Mouse (Mus musculus): Measurements from ENCODE around the gene AY074887.
"Not testable (repeated sequence)": the region's sequence is repeated elsewhere in the genome, so short reads cannot be mapped to it uniquely, and the experiment has no call there.

The AY074887 gene

DNA sequence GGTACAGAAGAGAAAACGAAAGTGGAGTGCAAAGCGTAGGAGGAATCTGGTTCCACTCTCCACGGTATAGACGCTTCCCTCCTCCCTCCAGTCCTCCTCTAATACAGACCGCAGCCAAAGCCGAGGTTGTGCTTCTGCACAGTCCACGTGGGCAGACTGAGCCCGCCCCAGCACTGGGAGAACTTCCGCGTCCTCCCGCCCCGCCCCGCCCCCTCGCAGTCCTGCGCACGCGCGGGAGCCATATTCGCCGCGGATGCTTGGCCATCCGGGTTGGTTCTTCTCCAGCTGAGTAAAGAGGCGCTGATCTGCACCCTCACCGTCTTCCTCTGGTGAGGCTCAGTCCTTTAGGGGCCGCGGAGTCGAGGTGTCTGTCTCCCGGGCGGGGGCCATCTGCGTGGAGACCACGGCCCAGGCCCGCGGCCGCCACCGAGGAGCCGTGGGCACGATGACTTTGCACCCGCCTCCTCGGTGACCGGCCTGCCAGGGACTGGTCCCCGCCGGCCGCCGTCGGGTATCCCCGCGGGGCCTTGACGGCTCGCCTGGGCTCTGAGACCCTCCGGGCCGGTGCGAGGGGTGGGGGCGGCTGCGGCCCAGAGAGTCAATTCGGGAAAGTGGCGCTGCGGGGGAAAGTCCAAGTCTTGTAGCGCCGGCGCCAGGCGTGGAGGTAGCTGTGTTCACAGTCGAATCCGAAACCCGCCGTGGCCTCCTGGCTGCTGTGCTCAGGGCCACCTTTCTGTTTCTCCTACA lies at the start of gene AY074887, which contains the start of gene Psma4:
TSS of gene AY074887 (minus strand) at position 424 of the 747 bp plus-strand sequence.
TSS of gene Psma4 (plus strand) at position 216 of the 747 bp plus-strand sequence.
- peak; percentile 90 for DNase-seq

DNA sequence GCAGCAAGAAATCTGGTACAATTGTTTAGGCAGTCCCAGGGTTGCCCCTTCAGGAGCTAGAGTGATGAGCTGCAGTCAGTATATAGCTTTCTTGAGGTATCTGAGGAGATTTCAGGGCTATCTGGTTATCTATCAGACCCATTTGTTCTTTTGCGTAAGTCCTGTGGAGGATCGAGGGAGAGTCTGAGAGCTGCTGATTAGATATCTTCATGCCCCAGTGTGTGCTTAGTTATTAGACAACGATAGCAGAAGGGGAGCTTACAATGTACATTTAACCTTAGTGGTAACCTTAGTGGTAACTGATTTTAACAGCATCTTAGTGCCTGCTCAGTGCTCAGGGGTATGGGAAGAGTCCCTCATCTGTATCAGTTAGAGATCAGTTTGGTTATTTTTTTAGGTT lies 44.8 kb upstream of the AY074887 start:
- no peak for DNase-seq

DNA sequence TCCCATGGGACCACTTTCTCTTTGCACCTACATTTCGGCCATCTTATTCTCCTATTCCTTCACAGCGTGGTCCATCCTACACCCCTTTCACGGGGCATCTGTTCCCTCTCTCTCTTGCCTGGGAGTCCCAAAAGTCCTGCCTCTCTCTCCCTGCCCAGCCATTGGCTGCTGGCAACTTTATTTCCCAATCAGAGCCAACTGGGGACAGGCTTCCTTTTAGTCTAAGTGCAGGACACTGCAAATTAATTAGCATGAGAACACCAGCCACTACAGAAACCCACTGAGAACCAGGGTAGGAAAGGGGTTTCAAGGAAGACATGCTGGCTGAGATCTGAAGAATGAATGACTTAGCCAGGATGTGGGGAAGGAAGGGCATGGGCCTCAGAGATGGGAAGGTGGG lies 43.6 kb upstream of the AY074887 start:
- DNase-seq = no peak

DNA sequence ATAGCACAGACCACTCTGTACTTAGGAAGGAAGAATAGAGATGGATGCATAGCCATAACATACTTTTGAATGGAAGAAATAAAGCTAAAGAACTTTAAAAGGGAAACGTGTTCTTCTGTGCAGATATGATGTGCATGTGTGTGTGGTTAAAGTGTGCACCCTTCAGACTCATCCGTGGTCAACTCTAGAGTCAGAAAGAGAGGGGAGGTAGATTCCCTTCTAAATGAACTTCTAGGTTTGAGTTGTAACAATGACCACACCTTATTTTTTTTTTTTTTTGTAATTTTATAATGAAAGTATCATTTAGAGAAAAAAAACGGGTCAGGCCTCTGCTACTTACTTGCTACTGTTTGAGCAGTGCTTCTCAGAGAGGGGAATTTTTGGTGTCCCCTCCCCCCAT lies 39.6 kb upstream of the AY074887 start:
- no peak for DNase-seq

DNA sequence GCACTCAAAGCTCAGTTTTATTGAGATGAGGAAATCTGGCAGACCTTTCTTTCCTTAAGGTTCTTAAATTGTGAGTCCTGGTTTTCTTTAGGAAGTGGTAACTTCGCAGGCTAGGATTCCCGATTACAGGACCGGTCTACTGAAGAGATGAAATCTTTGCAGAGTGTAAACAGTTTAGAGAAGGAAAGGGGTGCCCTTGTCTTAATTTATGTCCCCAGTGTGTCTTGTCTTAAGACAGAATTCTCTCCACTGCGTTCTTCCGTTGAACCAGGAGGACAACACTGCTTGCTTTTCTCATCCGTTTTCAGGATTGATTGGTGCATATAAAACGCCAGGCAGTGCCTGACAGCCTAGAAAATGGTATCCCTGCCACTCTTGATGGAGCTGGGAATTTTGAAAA lies 31.6 kb upstream of the AY074887 start:
- no peak for DNase-seq

DNA sequence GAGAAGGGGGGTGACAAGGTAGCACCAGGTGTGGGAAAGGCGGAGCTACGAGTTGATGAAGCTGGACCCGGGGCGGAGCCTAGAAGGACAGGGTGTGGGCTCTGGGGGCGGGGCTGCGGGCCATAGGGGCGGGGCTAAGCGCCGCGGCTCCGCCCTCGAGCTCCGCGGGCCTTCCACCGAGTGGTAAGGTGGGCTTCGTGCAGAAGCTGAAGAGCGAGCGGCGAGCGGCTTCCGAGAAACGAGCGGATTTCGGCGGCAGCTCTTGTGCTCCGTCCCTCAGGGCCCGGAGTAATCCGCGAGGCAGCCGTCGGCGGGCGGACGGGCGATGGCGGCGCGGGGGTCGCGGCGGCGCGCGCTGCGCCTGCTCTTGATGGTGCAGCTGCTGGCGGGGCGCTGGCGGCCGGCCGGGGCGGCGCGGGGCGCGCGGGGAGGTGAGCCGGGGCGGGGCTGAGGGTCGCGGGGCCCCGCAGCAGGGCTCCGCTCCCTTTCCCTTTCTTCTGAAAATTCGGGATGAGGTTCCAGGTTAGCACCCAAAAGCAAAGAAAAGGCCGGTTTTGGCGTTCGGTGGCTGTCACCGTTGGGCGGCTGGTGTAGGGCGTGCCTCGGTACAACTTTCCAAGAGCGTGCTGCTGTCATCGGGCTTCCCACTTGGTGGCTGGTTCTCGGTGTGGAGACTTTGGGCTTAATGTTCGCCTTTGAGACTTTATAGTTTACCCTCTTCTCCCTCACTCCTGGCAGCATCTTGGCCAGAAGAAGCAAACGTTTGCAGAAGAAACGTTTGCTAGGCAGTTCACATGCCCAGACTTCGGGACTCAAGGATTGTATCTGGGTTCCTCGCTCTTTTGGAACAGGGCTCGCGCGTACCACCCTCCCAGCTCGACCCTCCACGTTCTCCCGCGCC lies 30.7 kb upstream of the AY074887 start:
- DNase-seq = peak; percentile 20

DNA sequence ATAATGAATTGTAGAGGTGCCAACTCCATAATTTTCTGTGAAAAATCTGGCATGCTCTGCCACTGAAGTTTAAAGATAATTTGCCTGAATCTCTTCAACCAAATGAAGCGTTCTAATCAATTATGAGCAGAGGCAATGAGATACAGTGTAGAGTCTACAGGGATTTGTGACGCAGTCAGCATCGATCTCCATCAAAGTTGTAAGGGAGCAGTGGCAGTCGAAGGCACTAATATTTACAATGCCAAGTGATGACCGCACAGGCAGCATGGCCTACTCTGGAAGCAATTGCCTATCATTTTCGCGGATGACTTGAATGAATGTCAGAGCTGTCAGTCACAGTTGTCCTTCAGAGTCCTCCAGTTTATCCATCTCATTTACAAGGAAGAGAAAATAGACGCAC lies 29.9 kb upstream of the AY074887 start, which contains the start of gene Chrna5:
TSS of gene Chrna5 (plus strand) at position 207 of the 400 bp plus-strand sequence.
- no peak for DNase-seq

DNA sequence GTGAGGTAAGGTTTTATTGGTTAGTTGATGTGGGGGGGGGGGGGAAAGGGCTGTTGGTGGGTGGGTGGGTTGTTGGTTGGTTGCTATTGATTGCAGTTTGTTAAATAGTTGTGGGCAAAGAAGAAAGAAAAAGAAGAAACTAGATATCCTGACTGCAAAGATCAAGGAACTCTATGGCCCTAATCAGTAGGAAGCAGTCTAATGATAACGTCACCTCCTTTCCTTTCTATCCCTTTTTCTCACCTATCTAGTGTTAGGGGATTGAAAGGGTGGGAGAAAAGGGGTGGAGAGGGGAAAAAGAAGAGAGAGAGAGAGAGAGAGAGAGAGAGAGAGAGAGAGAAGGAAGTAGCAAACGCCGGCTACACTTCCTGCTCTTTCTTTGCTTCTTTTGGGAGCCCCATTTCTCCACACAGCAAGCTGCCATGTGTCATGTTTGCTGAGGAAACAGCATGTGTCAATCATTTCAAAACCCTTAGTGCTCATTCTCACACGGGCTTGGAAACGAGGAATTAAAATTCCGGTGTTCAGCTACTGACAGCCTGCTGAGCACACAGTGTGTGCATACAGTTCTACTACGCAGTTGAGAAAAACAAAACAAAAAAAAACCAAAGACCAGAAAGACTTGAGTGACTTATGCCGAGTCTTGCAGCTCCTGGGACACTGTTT lies 19.3 kb upstream of the AY074887 start:
- DNase-seq = no peak

DNA sequence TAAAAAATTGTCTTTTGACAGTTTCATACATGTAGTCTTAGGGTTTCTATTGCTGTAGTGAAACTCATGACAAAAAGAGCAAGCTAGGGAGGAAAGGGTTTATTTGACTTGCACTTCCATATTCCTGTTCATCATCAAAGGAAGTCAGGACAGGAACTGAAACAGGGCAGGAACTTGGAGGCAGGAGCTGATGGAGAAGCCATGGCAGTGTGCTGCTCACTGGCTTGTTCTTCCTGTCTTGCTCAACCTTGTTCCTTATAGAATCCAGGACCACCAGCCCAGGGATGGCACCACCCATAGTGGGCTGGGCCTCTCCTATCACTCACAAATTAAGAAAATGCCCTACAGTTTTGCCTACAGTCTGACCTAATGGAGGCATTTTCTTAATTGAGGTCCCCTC lies 12.9 kb upstream of the AY074887 start:
- DNase-seq = no peak

DNA sequence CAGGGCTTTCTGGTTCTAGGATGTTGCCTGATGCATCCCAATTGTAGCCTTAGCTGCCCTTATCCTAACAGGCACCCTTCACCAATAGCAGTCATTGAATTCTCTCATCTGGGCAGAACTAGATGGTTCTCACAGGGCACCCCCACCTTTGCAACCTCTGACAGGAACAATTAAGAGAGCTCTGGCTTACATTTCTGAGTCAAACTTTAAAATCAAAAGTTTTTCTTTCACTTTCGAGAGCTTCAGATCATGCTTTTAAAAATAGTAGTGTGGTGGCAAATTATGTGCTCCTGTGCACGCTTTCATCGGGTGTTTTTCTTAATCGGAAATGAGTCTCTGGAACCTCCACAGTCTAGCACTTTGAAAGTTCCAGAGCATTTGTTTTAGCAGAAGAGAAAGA lies 10.3 kb upstream of the AY074887 start:
- no peak for DNase-seq

DNA sequence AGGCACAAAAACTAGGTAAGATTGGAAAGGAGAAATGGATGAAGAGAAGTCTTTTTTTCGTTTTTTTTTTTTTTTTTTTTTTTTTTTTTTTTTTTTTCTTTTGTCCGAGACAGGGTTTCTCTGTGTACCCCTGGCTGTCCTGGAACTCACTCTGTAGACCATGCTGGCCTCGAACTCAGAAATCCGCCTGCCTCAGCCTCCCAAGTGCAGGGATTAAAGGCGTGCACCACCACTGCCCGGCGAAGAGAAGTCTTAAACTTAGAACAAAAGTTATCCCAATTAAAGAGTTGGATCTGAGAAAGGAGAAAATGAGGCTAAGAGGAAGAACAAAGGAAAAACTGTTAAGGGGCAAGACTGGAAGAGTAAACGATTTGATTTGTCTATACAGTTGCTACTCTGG lies 636 bp downstream of the AY074887 start:
- not testable (repeated sequence) for DNase-seq

DNA sequence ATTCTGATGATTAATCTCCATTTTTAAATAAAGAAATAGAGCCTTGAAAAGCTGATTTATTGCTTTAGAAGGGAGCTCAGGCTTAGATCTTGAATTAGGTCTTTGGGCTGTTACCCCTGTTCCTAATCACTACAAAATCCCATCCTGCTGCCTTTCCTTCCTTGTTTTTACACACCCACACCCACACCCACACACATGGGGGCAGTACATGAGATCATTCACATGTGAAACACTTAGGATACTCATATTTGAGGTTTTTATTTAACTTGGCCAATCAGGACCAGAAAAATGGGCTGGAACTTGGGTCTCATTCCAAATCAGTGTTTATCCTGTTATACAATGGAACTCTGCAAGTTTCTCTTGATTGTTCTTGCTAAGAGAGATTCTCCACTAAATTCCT lies 1.3 kb downstream of the AY074887 start:
- no peak for DNase-seq

DNA sequence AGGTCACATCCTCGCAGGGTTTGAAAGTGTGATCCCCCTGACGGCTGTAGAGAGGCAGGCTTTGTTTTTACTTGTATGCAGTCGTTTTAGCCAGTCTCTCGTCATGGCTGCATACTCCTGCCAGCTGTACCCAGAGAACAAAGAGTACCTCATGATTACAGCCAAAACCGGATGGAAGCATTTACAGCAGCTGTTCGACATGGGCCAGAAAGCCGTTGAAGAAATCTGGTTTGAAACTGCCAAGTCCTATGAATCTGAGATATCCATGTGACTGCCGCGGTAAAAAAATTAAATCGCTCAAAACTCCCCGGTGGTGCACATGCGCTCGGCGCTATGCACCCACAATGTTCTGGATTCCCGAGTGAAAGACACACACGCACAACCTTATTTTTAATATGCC lies 4.5 kb downstream of the AY074887 start:
- DNase-seq = no peak

DNA sequence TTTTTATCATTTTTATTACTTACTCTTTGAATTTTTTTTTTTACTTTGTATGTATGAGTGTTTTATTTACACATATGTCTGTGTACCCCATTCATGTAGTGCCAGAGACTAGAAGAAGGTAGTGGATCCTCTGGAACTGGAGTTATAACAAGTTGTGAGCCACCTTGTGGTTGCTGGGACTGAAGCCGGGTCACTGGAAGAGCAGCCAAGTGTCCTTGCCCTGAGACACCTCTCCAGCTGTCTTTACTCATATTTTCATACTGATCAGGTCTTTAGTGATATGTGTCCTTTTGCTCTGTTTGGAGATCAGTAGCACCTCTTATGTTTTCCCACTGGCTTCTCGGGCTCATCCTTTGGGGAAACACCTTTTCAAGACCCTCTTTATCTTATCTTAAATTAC lies 6.3 kb downstream of the AY074887 start:
- DNase-seq = peak; percentile 49

DNA sequence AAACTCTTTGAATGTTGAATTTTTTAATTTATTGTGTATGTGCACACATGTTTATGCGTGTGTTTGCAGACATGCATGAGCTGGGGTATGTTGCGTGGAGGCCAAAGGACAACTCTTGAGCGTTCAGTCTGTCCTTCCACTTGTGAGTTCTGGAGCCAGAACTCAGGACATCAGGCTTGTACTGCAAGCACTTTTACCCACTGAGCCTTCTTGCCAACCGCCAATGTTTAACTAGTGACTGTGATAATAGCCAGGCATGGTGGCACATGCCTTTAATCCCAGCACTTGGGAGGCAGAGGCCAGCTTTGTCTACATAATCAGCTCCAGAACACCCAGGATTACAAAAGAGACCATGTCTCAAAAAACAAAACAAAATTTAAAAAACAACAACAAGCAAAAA lies 8.7 kb downstream of the AY074887 start:
- DNase-seq = peak; percentile 81

DNA sequence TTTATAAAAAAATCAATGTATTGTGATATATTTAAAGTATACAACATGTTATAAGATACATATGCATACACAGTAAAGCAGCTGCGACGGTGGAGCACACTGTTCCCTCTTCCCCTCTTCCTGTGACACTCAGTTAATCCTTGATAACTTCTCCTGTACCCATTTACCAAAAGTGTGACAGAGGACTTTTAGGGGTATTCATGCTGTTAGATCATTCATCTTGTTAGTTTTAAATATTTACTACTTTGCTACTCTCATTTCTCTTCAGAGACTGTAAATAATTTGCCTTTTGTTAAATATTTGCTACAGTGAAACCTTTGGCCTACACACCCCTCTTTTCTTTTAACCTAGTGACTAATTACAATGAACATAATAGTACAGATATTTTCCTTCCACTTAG lies 18.4 kb downstream of the AY074887 start:
- peak; percentile 84 for DNase-seq

DNA sequence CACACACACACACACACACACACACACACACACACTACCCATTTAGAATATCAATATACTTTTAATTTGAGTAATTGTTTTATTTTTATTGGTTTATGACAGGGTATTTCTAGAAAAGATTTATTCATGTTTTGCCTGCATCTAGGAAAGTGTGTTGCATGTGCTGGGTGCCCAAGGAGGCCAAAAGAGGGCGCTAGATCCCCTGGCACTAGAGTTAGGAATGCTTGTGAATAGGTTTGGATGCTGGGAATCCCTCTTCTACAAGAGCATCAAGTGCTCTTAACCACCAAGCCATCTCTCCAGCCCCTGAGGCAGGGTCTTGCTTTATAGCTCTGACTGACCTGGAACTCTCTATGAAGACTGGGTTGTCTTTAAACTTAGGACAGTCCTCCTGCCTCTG lies 19.0 kb downstream of the AY074887 start:
- DNase-seq = peak; percentile 53

DNA sequence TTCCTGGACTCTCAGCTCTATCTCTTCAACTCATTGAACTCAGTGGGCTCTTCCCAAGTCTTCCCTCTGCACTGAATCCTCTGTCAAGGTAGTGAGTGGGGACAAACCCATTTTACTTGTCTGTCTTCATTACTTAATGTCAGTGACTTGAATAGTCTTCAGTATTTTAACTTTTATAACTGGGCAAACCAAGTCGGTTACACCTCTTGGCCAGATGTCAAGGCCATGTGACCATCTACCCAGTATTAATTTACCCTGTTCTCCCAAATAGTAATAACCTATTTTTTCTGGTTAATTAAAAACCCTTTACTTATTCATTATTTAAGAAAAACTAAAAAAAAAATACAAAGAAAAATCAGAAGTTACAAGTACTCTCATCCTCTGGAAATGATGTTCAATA lies 20.1 kb downstream of the AY074887 start:
- DNase-seq = peak; percentile 87

DNA sequence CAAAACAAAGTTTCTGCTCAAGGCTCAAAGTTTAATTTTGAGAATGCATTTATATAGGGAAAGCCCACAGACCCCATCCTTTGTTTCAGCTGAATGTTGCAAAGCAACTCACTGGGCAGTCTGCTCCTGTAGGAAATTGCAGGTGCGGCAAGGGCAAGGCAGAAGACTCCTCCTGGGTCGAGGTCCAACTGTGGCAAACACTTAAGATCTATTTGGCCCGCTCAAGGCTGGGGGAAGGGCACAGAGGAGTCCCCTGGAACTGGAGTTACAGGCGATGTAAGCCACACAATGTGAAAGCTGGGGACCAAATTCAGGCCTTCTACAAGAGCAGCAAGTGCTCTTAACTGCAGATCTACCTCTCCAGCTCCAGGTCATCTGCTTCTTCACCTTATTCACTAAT lies 30.9 kb downstream of the AY074887 start:
- peak; percentile 80 for DNase-seq

DNA sequence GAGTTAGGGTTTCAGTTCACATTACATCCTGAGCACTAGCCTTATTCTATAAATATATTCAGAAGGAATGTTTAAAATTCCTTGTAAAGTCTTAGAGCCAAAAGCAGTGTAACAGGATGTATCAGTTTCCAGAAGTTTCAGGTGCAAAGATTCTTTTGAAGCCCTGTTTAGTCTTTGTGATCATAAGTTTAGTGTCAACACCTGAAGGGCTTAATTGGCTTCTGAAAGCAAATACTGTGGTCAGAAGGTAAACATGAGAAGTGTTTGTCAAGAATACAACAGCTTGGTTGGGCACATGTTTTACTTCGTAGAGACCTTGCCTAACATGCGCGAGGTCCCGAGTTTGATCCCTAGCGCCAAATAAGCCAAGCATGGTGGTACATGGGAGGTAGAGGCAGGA lies 32.0 kb downstream of the AY074887 start:
- no peak for DNase-seq

DNA sequence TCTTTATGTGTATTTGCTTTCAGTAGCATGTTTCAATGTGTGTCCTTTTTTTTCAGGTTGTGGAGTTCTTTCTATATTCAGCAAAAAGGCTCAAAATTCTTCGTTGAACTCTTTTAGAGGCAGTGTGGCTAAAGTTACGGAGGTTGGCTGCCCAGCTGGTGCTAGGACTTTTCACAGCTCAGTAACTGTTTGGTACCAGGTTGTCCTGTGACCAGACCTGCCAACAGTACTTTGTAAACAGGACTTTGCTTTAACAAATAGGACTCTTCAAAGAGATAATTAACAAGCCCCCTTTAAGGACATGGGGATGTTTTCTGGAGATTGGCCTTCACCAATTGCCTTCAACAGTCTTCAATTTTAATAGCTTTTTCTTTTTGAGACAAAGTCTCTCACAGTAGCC lies 32.6 kb downstream of the AY074887 start:
- peak; percentile 80 for DNase-seq

DNA sequence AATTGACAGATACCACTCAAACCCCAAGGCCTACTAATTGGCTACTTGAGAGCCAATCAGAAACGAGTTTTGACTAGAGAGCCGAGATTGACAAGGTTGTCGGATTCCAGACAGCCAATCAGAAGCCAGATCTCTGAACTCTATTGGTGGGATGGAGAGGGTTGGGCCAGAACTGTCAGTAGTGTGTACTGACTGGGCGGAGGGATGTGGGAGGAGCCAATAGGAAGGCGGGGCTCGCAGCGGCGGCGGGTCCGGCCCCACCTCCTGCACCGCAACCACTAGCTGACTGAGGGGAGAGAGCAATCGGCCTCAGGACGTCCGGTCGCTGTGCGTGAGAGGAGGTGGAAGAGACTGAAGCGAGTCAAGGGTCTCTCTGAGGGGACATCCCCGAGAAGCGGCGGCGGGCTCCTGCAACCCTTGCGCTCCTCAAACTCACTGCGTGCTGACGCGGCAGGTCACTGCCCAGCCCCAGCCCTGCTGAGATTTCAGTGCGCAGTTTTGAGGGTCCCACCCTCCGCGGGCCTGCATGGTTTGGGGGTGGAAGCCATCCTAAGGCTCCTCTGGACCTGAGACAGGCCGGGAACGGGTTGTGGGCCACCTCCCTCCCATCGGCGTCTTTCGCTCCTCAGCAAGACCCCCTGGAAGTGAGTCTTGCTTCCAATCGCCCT lies 33.7 kb downstream of the AY074887 start, which contains the start of gene Hykk:
TSS of gene Hykk (plus strand) at position 274 of the 668 bp plus-strand sequence.
- DNase-seq = peak; percentile 98

DNA sequence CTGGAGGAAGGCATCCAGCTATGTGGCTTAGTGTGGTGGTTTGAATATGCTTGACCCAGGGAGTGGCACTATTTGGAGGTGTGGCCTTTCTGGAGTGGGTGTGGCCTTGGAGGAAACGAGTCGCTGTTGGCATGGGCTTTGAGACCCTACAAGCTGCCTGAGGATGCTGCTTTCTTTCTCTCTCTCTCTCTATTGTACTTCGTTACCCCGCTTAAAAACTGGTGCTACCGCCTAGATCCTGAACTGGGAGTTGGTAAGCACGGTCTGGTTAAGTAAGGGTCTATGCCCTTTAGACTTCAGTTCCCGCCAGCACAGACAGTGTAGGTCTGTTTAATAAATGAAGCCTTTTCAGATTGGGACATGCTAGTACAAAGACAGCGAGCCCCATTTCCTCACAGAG lies 34.4 kb downstream of the AY074887 start:
- DNase-seq = peak; percentile 20
